Mouse (Mus musculus) forebrain, postnatal 0 days (tissue): ENCODE measurements around the gene Agl. TPM values are rescaled to one million over a fixed set of nuclear protein-coding genes. Genes with fewer than 3 reads are reported as not detected.

ENCODE experiments used
- ATAC-seq: fragments of 200-750 bp; cut with Nextera tagmentation; 2 replicates; pipeline ENCODE4 v1.8.0; 2017; ENCODE audit warnings: mild to moderate bottlenecking, moderate library complexity
- DNase-seq: peaks from one replicate; pipeline ENCODE4 v3.0.0-alpha.2; 2015
- H3K27ac ChIP-seq: fragments of 300-500 bp; sonication (generic); 2 replicates; pipeline ENCODE4 v1.5.1; 2014; ENCODE audit warnings: low read depth, mild to moderate bottlenecking, antibody characterized with exemption, low read length, moderate library complexity, mixed read lengths
- H3K27me3 ChIP-seq: fragments of 300-500 bp; sonication (generic); 2 replicates; pipeline ENCODE4 v1.6.1; 2014; ENCODE audit warnings: mild to moderate bottlenecking, low read length, mixed read lengths; ENCODE audit not compliant: insufficient read depth
- H3K36me3 ChIP-seq: fragments of 300-500 bp; sonication (generic); 2 replicates; pipeline ENCODE4 v1.6.1; 2014; ENCODE audit warnings: mild to moderate bottlenecking, moderate library complexity; ENCODE audit not compliant: insufficient read depth
- H3K4me1 ChIP-seq: fragments of 300-500 bp; sonication (generic); 2 replicates; pipeline ENCODE4 v1.6.1; 2014; ENCODE audit warnings: antibody characterized with exemption; ENCODE audit not compliant: insufficient read depth
- H3K4me2 ChIP-seq: fragments of 300-500 bp; sonication (generic); 2 replicates; pipeline ENCODE4 v1.6.1; 2014; ENCODE audit warnings: low read depth, mild to moderate bottlenecking, moderate library complexity
- H3K4me3 ChIP-seq: fragments of 300-500 bp; sonication (generic); 2 replicates; pipeline ENCODE4 v1.5.1; 2014; ENCODE audit warnings: low read depth, low read length, mixed read lengths
- H3K9ac ChIP-seq: fragments of 300-500 bp; sonication (generic); 2 replicates; pipeline ENCODE4 v1.6.1; 2014; ENCODE audit warnings: mild to moderate bottlenecking
- H3K9me3 ChIP-seq: fragments of 300-500 bp; sonication (generic); 2 replicates; pipeline ENCODE4 v1.6.1; 2016; ENCODE audit warnings: low read length
- CTCF ChIP-seq: sonication (generic); IDR thresholded peaks from 2 replicates; pipeline ENCODE4 v1.5.1; 2016; ENCODE audit warnings: antibody characterized with exemption, control low read depth, low read depth
- WGBS: fragments of 180-500 bp; shearing (Covaris S2); extraction: QIAGEN DNeasy Blood & Tissue Kit; methylation state at CpG from one replicate; pipeline ENCODE4 v1.1.7; 2014; 5-methylcytosine and 5-hydroxymethylcytosine counted together
- polyA plus RNA-seq: library from polyadenylated mRNA; unstranded; fragments of >200 nt; fragmentation: Nextera tagmentation; extraction: Ambion mirVana; gene quantifications from 2 replicates; pipeline ENCODE4 v1.2.1, GENCODE M21; 2015
- total RNA-seq: library from RNA; depleted of rRNA; stranded (reverse); fragments of >200 nt; gene quantifications from 2 replicates; pipeline ENCODE4 v1.2.3, GENCODE M21; 2014

Agl gene
- total and polyA plus RNA-seq, 2 experiments from 2014 or later: 9.0 to 17.5 TPM

DNA sequence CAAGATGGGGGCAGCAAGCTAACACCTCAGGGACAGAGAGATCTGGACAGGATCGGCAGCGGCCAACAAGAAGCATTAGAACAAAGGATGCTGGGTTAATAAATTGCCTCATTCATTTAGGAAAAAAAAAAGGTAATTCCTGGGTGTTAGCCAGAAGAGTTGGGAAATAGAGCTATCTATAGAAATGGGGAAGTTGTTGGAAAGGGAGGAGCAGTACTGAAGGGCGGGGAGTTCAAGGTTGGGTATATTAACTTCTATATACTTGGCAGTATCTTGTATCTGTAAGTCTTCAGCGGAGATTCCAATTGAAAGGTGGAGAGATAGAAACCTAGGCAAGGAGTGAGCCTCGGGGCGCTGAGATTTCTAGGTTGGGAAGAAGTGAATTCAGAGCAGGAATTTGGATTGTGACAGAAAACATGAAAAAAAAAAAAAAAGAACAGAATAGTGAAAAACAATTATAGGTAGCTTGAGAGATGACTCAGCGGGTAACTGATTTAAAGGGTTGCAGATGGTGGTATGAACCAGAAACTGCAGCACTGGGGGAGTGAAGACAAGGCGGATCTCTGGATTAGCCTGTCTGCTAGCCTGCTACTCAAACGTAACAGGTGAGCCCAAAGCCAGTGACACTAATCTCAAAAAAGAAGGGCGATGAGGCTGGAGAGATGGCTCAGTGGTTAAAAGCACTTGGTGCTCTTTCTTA, 37.1 kb upstream of the Agl start:
- WGBS: 91% methylated on average over 10 of the region's 10 CpGs
- no peak for TF ChIP-seq CTCF

DNA sequence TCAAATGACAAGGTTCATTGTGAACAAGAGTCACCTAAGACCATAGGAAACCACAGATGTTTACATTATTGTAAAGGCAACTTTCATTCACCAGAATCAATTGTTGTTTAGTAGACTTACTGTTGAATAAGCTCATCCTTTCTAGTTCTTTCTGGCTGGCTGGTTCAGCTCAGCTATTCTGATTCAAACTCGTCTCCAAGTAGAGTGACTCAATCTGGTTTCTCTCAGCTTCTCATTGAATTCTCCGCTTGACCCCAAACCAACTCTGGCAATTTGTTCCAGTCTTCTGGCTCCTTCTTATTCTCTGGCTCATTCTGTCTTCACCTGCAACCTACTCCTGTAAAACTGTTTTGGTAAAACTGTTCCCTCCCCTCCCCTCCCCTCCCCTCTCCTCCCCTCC, 33.3 kb upstream of the Agl start:
- H3K9me3 ChIP-seq: no peaks in the 10 kb centered on the region
- H3K27ac ChIP-seq: no peak overlapping the region
- ATAC-seq (no peak), DNase-seq (no peak)
- H3K4me2 ChIP-seq: no peak overlapping the region
- no peak for TF ChIP-seq CTCF
- 72% methylated on average over 2 of the region's 2 CpGs for WGBS
- no peaks in the 10 kb centered on the region for H3K27me3 ChIP-seq
- H3K9ac ChIP-seq: no peak overlapping the region
- no peaks in the 10 kb centered on the region for H3K4me1 ChIP-seq
- no peaks in the 10 kb centered on the region for H3K36me3 ChIP-seq
- H3K4me3 ChIP-seq: no peak overlapping the region

More for the DNA sequence above, 37.1 kb upstream of the Agl start:
- H3K9ac ChIP-seq: no peak overlapping the region
- H3K27ac ChIP-seq: no peak overlapping the region
- no peak overlapping the region for H3K4me3 ChIP-seq
- H3K27me3 ChIP-seq: no peaks in the 10 kb centered on the region
- H3K4me2 ChIP-seq: no peak overlapping the region
- ATAC-seq (no peak), DNase-seq (no peak)
- H3K4me1 ChIP-seq: no peaks in the 10 kb centered on the region
- H3K9me3 ChIP-seq: no peaks in the 10 kb centered on the region
- H3K36me3 ChIP-seq: no peaks in the 10 kb centered on the region

DNA sequence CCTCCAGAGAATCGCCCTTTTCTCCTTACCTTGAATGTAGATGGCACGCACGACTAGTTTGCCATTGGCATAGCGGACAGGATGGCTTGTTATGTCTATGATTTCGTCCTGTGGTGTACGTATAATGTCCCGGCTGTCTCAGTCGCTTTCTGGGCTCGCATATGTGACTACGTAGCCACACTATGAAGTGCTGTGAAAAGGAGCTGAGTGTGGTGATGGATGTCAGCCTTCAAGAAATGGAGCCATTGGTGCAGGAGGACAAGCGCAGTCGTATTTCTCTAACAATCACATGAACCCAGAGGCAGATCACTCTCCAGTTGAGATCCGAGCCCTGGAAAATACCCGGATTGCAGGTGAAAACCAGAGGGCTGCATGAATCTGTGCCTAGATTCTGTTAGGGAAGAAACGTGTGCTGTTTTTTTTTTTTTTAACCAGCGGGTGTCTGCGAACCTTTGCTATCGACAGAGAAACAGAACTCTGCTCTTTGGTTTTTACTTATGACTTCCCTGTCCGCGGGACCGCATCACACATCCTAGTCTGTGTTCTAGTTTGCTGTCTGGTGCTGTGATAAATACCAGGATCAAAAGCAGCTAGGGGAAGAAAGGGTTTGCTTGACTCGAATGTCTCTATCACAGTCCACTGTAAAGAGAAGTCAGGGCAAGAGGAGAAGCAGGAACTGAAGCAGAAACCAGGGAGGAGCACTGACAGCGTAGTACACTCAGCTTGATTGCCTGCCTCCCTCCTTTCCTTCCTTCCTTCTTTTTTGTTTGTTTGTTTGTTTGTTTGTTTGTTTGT, 28.9 kb upstream of the Agl start:
- no peak for ATAC-seq
- DNase-seq: no peak
- Histone ChIP-seq H3K4me2 (no peak overlapping the region), H3K9me3 (no peaks in the 10 kb centered on the region), H3K4me1 (no peaks in the 10 kb centered on the region), H3K36me3 (no peaks in the 10 kb centered on the region), H3K27ac (no peak overlapping the region), H3K27me3 (no peaks in the 10 kb centered on the region), H3K9ac (no peak overlapping the region), H3K4me3 (no peak overlapping the region)
- no peak for TF ChIP-seq CTCF
- 84% methylated on average over 23 of the region's 23 CpGs for WGBS

DNA sequence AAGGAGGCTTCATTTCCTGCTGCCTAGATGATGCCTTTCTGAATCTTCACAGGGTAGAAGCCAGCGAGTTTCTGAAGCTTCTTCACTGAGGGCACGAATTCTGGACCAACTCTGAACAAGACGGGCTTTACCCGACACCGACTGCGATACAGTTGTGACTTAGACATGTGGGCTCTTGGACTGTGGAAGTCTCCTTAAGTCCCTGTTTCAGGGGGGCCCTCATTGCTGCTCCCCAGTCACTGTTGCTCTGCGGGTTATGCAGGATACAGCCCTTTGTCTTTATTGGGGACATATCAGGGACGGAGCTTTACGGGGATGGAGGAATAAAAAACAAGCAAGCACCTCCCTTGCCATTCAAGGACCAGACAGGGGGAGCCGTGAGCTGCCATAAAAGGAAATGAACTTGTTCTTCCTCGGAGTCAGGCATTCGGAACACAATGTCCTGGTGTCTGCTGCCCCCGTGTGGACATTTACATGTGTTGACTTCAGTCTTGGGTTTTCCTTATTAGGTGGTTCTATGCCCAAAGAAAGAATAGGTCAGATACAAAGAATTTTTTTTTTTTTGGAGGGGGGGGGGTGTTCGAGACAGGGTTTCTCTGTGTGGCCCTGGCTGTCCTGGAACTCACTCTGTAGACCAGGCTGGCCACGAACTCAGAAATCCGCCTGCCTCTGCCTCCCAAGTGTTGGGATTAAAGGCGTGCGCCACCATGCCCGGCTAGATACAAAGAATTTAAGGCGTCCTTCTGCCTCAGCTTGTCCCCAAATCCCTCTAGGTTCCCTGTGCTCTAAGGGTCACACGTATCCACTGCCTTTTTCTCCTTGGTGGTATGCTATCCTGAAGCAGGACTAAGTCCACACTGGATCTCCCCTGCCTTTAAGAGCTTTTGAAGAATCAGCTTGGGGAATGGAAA, 28.1 kb upstream of the Agl start:
- H3K4me2 ChIP-seq: peak overlapping the region; percentile 66
- DNase-seq: peak; percentile 95
- H3K27me3 ChIP-seq: no peaks in the 10 kb centered on the region
- H3K36me3 ChIP-seq: no peaks in the 10 kb centered on the region
- no peaks in the 10 kb centered on the region for H3K4me1 ChIP-seq
- peak overlapping the region; percentile 55 for H3K9ac ChIP-seq
- 23% methylated on average over 21 of the region's 21 CpGs for WGBS
- TF ChIP-seq CTCF: peak; percentile 94
- H3K9me3 ChIP-seq: no peaks in the 10 kb centered on the region
- H3K4me3 ChIP-seq: peak overlapping the region; percentile 39
- peak; percentile 93 for ATAC-seq
- peak overlapping the region; percentile 72 for H3K27ac ChIP-seq

DNA sequence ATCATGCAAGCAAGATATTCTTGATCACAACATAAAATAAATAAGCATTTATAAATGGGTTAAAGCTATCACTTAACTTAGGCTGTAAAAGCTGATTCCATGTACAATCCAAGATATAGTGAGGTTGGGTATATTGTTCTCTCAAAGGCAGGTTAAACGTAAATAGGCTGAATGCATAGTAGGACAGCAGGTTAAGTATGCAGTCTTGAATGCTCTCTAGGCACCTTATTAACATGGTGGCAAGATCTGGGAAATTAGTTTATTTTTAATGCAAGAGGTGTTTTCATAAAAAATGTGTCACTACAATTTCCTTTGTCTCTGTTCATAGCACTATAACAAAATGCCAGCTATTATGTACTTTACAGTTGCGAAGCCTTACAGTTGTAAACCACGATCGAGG, 27.4 kb upstream of the Agl start:
- TF ChIP-seq CTCF: no peak
- H3K36me3 ChIP-seq: no peaks in the 10 kb centered on the region
- peak overlapping the region; percentile 72 for H3K27ac ChIP-seq
- no peaks in the 10 kb centered on the region for H3K27me3 ChIP-seq
- H3K4me2 ChIP-seq: peak overlapping the region; percentile 66
- peak overlapping the region; percentile 39 for H3K4me3 ChIP-seq
- no peaks in the 10 kb centered on the region for H3K4me1 ChIP-seq
- H3K9me3 ChIP-seq: no peaks in the 10 kb centered on the region
- no peak for DNase-seq
- ATAC-seq: peak; percentile 5; the same call in 1 of the 2 replicates
- H3K9ac ChIP-seq: peak overlapping the region; percentile 55
- WGBS: 67% methylated on average over 4 of the region's 4 CpGs

DNA sequence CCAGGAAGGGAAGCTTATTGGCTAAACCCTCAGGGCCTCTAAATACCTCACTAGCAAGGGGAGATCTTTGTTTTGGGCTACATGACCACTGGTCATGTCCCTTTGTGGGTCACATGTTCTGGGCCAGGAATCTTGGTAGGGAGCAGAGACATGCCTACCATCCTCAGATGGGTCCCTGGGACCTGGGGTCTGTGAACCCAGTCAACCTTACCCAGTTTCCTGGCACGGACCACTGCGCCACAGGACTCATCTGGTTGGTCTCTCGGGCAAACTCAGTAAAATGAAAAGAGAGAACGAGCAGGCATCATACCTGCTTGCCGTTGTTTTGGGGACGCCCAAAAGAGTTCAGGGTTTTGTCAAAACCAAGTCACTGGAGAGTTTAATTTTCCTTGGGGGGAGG, 26.3 kb upstream of the Agl start:
- Histone ChIP-seq H3K4me1 (no peaks in the 10 kb centered on the region), H3K36me3 (no peaks in the 10 kb centered on the region), H3K4me2 (no peak overlapping the region), H3K9me3 (no peaks in the 10 kb centered on the region), H3K9ac (no peak overlapping the region), H3K27ac (no peak overlapping the region), H3K27me3 (no peaks in the 10 kb centered on the region), H3K4me3 (no peak overlapping the region)
- no peak for ATAC-seq
- no peak for TF ChIP-seq CTCF
- DNase-seq: no peak
- WGBS: 93% methylated on average over 6 of the region's 6 CpGs
